Mouse (Mus musculus) monocyte, adult 5-6 weeks (primary cell): ENCODE data around the gene Magi3. TPM values are rescaled to one million over a fixed set of nuclear protein-coding genes. Genes with fewer than 3 reads are reported as not detected.

ENCODE experiments used
- ATAC-seq: fragments of 153-309, 156-312 bp; replicated peaks from 2 replicates; pipeline ENCODE4 v1.8.0; 2017; ENCODE audit warnings: mild to moderate bottlenecking; ENCODE audit not compliant: low TSS enrichment, insufficient number of reproducible peaks, severe bottlenecking, poor library complexity, low FRiP score
- total RNA-seq: library from RNA; stranded (forward); fragments of 200-1000, 200-491, 200-594 nt; gene quantifications from 3 replicates; pipeline ENCODE4 v1.2.3, GENCODE M21; 2017

The Magi3 gene
- total RNA-seq, 1 experiment from 2014 or later, result 2.0 TPM

GRCm38 (mm10) chr3:103984556-103984955 lies 235.6 kb downstream of the Magi3 start:
- no peak for ATAC-seq

GRCm38 (mm10) chr3:103971157-103971556 lies 249.0 kb downstream of the Magi3 start:
- no peak for ATAC-seq

GRCm38 (mm10) chr3:103968701-103969100 lies 251.5 kb downstream of the Magi3 start:
- ATAC-seq, result no peak

- peak; percentile 83 for ATAC-seq
Observed at GRCm38 (mm10) chr3:103967861-103968691, 252.1 kb downstream of the Magi3 start, which contains the start of gene Phtf1. Gene Phtf1, plus strand, starts transcription at chr3:103968110.

- no peak for ATAC-seq
Observed at GRCm38 (mm10) chr3:103967231-103967630, 252.9 kb downstream of the Magi3 start.
